Mouse (Mus musculus): ENCODE data around the gene Ttll5. TPM values are rescaled to one million over a fixed set of nuclear protein-coding genes. Genes with fewer than 3 reads are reported as not detected.

Gene Ttll5
- total RNA-seq, 2 experiments from 2014 or later: 47.2 to 51.8 TPM

- no peak for DNase-seq (ENCODE audit: low spot score in 2 of 2)
Observed at GRCm38 (mm10) chr12:86039751-86040150, 215.3 kb downstream of the Ttll5 start.

- no peak for DNase-seq (ENCODE audit: low spot score in 2 of 2)
Observed at GRCm38 (mm10) chr12:86046141-86046540, 221.7 kb downstream of the Ttll5 start.

GRCm38 (mm10) chr12:86046776-86047175, 222.3 kb downstream of the Ttll5 start:
- no peak for DNase-seq (ENCODE audit: low spot score in 2 of 2)

- no peak for DNase-seq (ENCODE audit: low spot score in 2 of 2)
Observed at GRCm38 (mm10) chr12:86047376-86047775, 222.9 kb downstream of the Ttll5 start.

GRCm38 (mm10) chr12:86049813-86050212, 225.4 kb downstream of the Ttll5 start:
- no peak for DNase-seq (ENCODE audit: low spot score in 2 of 2)

- no peak for DNase-seq (ENCODE audit: low spot score in 2 of 2)
Observed at GRCm38 (mm10) chr12:86051477-86051876, 227.0 kb downstream of the Ttll5 start.

GRCm38 (mm10) chr12:86055306-86055705, 230.8 kb downstream of the Ttll5 start:
- DNase-seq (ENCODE audit: low spot score in 2 of 2): no peak

GRCm38 (mm10) chr12:86056976-86057375, 232.5 kb downstream of the Ttll5 start:
- no peak for DNase-seq (ENCODE audit: low spot score in 2 of 2)

GRCm38 (mm10) chr12:86057516-86057915, 233.1 kb downstream of the Ttll5 start:
- no peak for DNase-seq (ENCODE audit: low spot score in 2 of 2)

GRCm38 (mm10) chr12:86059341-86059740, 234.9 kb downstream of the Ttll5 start:
- no peak for DNase-seq (ENCODE audit: low spot score in 2 of 2)

- DNase-seq (ENCODE audit: low spot score in 2 of 2): no peak
Observed at GRCm38 (mm10) chr12:86064796-86065195, 240.3 kb downstream of the Ttll5 start.

GRCm38 (mm10) chr12:86071432-86071831, 247.0 kb downstream of the Ttll5 start:
- peak; percentile 51 to 72 for DNase-seq (ENCODE audit: low spot score in 2 of 2)

- no peak for DNase-seq (ENCODE audit: low spot score in 2 of 2)
Observed at GRCm38 (mm10) chr12:86074681-86075080, 250.2 kb downstream of the Ttll5 start.

GRCm38 (mm10) chr12:86075358-86075757, 250.9 kb downstream of the Ttll5 start:
- DNase-seq (ENCODE audit: low spot score in 2 of 2): no peak

GRCm38 (mm10) chr12:86076321-86076901, 252.0 kb downstream of the Ttll5 start:
- DNase-seq (ENCODE audit: low spot score in 2 of 2): peak in 1 of 2 experiments; percentile 47

GRCm38 (mm10) chr12:86077322-86077721, 252.9 kb downstream of the Ttll5 start:
- DNase-seq (ENCODE audit: low spot score in 2 of 2): no peak

GRCm38 (mm10) chr12:86077736-86078135, 253.3 kb downstream of the Ttll5 start:
- DNase-seq (ENCODE audit: low spot score in 2 of 2): no peak

GRCm38 (mm10) chr12:86078176-86078552, 253.7 kb downstream of the Ttll5 start:
- no peak for DNase-seq (ENCODE audit: low spot score in 2 of 2)

- DNase-seq (ENCODE audit: low spot score in 2 of 2): peak in 1 of 2 experiments; percentile 58
Observed at GRCm38 (mm10) chr12:86078553-86079201, 254.2 kb downstream of the Ttll5 start, which contains the start of gene Tgfb3. TSS of gene Tgfb3 (minus strand) at chr12:86079041.

GRCm38 (mm10) chr12:86079202-86079667, 254.8 kb downstream of the Ttll5 start:
- peak; percentile 87 to 95 for DNase-seq (ENCODE audit: low spot score in 2 of 2)

- peak; percentile 75 to 87 for DNase-seq (ENCODE audit: low spot score in 2 of 2)
Observed at GRCm38 (mm10) chr12:86082481-86083012, 258.1 kb downstream of the Ttll5 start, which contains the start of gene Ift43. TSS of gene Ift43 (plus strand) at chr12:86082541.

- DNase-seq (ENCODE audit: low spot score in 2 of 2): peak in 1 of 2 experiments; percentile 66
Observed at GRCm38 (mm10) chr12:86085873-86086272, 261.4 kb downstream of the Ttll5 start.

All from layer of hippocampus, adult 18-20 months (tissue).